Mouse (Mus musculus) induced T-regulatory cell, adult 2 months (primary cell): Measurements from ENCODE around the gene Gm10053.
A peak's percentile ranks its signal among the peaks of the same experiment; 100 is the strongest.
"Not testable (repeated sequence)": the region's sequence is repeated elsewhere in the genome, so short reads cannot be mapped to it uniquely, and the experiment has no call there.

ENCODE experiments used
- DNase-seq: peaks from one replicate; pipeline ENCODE4 v3.0.0-alpha.2; 2012; ENCODE audit warnings: low read depth

The Gm10053 gene

GRCm38 (mm10) chr19:24875129-24875870 lies at the start of gene Gm10053:
Gm10053 (plus strand) TSS chr19:24875686.
- DNase-seq, result not testable (repeated sequence)

DNA sequence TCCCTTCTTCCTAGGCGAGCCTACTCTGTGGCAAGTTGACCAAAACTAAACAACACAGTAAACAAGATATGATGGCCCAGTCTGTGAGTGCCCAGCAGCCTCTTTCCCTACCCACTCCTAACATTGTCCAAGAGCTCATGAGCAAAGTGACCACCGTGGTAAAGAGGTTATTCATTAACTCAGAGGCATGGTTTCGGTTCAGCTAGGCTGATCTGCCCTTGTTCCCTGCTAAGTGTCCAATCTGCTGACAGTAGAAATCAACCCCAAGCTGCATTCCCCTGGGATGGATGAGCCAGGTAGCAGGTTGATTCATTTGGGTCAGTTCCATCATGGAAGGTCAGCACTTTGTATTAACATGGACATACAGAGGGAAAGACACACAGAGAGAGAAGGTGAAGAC lies 33.4 kb upstream of the Gm10053 start:
- DNase-seq, result no peak

DNA sequence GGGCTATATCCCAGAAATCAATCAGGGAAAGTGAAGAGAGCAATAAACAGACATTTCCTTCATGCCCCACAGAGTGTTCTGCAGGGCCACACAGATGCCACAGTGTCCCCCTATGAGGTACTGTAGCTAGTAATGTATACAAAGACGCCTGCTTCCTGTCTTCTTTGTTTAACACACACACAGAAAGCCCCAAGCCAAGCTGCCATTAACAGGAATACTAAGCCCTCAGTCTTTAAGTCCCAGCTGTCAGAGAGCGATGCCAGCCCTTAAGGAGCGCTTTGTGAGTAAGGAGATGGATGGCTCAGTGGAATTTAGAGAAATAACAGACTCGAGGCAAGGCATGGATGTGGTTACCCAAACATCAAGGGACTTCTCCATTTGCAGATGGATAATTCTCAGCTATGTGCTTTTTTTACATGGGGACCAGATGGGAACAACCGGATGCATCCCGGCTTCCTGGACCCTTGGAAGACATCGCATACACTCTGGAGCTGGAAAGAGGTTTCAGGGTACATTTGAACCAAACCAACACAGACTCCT lies 30.4 kb upstream of the Gm10053 start:
- no peak for DNase-seq

DNA sequence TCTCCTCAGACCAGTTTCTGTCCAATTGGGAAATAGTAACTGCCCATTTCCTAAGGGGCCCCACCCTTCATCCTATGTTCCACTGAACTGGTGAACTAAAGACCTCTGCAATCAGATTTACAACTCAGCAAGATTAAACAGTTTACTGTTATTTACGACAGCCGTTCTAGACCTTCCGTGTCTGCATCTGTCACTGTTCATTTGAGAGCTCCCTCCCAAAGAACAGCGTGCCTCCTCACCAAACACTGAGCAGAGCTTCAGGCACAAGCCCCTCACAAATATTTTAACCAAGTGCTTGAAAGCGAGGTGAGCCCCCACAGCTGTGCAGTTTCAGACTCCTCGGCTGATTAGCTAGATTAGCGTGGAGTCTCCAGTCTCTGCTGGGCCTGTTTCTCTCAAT lies 27.1 kb upstream of the Gm10053 start:
- DNase-seq, result no peak

DNA sequence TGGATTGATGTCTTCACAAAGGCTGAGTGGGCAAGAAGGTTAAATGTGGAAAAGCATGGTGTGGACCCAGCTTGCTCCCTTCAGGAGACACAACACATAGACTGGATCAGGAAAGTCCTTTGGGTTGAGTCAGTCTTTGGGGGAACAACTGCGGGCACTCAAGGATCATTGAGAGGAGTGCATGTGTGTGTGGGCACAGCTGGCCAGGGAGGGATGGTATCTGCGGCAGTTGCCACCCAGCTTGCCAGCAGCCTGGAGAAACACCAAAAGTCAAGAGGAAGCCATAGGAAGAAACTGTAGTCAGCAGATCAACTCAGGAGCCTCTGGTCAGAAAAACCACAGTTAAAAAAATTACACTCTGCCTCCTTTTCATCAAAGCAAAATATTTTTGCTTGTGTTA lies 26.6 kb upstream of the Gm10053 start:
- no peak for DNase-seq

- DNase-seq, result no peak
Observed at GRCm38 (mm10) chr19:24851456-24852315, 23.8 kb upstream of the Gm10053 start.

- no peak for DNase-seq
Observed at GRCm38 (mm10) chr19:24861276-24861611, 14.2 kb upstream of the Gm10053 start.

GRCm38 (mm10) chr19:24861612-24862451 lies 13.7 kb upstream of the Gm10053 start, which contains the start of gene Pgm5:
Pgm5 (minus strand) TSS chr19:24861855.
- no peak for DNase-seq

GRCm38 (mm10) chr19:24865436-24865835 lies 10.1 kb upstream of the Gm10053 start:
- DNase-seq, result no peak

DNA sequence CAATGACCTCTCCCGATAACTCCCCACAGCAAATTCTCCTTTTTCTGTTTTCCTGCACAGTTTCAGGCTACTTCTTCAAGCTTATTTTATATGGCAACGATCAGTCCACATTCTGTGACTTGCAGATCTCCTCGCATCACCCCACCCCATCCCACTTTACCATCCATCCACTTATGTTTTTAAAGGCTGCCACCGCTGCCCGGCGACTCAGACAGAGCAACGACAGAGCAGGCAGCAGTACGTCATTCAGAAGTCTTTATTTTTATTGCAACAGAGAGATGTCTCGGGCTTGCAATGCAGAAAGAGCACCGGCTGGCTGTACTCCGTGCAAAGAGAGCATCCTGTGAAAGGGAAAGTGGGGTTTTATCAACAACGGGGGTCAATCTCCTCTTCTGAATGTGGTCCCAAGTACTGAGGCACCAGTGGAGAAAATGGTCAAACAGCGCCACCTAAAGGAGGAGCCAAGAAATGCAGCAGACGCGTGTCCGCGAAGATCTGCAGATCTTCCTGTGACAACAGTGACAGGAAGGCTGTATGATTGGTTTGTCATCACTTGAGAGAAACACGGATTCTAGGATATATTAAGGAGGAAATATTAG lies 4.3 kb upstream of the Gm10053 start:
- peak; percentile 62 for DNase-seq

DNA sequence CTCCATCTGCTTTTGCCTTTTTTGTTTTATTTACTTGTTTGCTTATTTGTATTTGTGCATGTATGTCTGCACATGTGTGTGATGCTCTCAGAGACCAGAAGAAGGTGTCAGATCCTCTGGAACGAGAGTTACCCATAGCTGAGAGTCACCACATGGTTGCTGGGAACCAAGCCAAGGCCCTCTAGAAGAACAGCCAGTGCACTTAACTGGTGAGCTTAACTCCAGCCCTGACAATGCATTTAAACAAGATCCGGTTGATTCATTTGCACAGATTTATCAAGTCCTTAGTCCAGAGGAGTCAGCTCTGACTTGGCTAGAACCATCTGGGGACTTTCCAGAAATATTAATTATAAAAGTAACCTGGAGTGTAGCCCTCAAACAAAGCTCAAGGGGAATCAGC lies 1.6 kb upstream of the Gm10053 start:
- no peak for DNase-seq

- no peak for DNase-seq
Observed at GRCm38 (mm10) chr19:24881237-24881636, 5.8 kb downstream of the Gm10053 start.

GRCm38 (mm10) chr19:24885504-24885903 lies 10.0 kb downstream of the Gm10053 start:
- DNase-seq, result peak; percentile 56

GRCm38 (mm10) chr19:24886888-24887287 lies 11.4 kb downstream of the Gm10053 start:
- no peak for DNase-seq

GRCm38 (mm10) chr19:24896536-24896935 lies 21.1 kb downstream of the Gm10053 start:
- DNase-seq, result no peak

GRCm38 (mm10) chr19:24897006-24897895 lies 21.8 kb downstream of the Gm10053 start:
- no peak for DNase-seq

DNA sequence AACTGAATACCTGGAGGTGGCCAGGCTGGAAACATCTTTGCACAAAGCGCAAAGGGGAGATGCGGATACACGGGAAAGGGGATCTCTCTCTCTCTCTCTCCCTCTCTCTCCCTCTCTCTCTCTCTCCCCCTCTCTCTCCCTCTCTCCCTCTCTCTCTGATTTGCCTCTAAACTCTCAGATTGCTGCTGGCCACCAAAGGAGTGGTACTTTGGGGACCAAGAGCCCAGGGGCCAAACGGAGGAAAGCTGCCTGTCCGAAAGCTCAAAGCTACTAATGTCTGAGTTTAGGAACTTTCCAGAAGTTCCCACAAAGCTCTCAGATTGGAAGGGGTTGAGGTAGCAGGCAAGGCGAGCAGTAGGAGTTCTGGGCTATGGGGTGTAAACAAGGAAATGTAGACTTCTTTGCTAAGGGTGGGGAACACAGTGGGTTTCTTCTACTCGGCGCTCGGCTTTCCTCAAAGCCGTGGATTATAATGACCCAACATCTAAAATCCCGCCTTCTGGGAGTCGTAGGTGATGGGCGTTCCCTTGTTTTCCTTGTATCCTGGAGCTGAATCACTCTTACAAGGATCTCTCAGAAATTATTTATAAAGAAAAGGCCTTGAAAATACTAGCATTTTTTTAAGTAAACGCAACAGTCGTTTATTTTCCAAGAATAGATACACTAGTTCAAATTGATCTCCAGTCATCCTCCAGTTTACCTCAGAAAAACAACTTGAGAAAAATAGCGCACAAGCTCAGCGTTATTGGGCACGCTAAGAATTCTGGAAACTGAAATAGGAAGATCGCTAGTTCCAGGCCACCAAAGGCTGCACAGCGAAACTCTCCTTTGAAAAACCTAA lies 22.6 kb downstream of the Gm10053 start:
- peak; percentile 7 for DNase-seq

DNA sequence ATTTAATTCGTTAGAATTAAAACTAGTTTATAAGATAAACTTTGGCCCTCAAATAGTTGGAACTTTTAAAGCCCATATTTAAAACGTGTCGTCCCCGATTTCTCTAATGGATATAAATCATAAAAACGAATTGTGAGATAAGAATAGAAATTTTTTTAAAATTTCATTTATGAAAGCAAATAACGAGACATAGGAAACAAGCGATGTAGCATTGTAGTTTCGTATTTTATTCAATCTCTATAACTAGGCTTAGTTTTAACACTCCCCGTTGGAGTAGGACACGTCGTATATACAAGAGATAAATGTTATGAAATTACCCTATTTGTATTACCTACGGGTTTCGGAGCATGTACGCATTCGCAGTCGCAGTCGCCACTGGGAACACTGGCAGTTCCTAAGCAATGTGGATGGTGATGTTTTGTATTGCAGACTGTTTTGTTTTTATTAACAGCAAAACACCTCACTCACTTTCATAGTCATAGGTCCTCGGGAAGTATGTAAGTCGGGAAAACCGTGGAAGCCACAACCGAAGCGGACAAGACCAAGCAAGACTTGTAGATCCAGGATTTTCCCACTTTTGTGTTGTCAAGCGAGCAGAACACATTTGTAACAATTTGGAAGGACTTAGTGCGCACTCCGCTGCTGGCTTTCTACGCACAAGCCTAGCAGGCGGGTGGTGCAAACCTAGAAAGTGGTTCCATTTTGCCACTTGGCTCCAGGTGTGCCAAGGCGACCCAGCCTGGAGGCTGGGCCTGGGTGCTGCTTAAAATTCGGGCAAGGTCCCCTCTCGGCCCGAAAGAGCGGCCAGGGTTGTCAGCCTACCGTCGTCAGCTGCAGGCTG lies 23.5 kb downstream of the Gm10053 start:
- DNase-seq, result peak; percentile 9
